Mouse (Mus musculus): ENCODE results near the gene Bag6. TPM values are rescaled to one million over a fixed set of nuclear protein-coding genes. Genes with fewer than 3 reads are reported as not detected.

The Bag6 gene
- total RNA-seq (2014; rRNA removed; ENCODE audit: low replicate concordance) (188 and 235 TPM in 2 replicates), polyA plus RNA-seq (2015; fragmentation: Nextera tagmentation; extraction: Ambion mirVana) (35.6 and 37.7 TPM in 2 replicates)

DNA sequence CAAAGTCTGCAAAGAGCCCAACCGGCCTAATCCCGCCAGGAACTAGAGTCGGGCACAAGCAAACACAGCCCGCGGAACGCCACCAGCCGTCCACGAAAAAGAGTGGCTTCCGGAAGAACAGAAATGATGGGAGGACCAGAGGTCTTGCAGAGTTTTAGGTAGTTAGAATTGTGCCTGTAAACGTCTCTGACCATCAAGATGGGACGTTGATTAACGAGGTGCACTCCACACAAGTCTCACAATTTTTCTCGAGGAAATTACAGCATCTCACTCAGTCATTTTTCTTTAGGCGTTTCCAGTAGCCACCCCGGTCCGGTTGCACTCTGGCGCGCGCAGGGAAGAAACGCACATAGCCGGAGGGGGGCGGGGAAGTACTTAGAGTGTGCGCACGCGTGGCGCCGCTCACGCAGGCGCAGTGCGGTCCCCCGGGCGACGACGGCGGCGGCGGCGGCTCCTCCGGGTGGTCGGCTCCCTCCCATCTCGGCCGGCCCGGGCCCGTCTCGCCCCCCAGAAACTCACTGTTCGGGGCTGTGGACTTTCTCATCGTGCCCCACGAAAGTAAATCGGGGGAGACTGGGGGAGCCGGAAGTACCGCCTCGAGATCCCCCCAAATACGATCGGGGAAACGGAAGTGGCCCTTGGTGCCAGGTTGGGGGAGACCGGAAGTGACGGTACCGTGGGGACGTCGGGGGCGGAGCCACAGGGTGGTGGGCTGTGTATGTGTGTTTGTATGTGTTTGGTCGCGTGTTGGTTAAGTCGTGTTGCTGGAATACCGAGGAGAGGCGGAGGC lies at the start of gene Bag6:
Gene Bag6, plus strand, starts transcription at position 378 of the 790 bp plus-strand sequence.
- peak; percentile 95 for ATAC-seq (ENCODE audit: insufficient read depth, low read depth)

DNA sequence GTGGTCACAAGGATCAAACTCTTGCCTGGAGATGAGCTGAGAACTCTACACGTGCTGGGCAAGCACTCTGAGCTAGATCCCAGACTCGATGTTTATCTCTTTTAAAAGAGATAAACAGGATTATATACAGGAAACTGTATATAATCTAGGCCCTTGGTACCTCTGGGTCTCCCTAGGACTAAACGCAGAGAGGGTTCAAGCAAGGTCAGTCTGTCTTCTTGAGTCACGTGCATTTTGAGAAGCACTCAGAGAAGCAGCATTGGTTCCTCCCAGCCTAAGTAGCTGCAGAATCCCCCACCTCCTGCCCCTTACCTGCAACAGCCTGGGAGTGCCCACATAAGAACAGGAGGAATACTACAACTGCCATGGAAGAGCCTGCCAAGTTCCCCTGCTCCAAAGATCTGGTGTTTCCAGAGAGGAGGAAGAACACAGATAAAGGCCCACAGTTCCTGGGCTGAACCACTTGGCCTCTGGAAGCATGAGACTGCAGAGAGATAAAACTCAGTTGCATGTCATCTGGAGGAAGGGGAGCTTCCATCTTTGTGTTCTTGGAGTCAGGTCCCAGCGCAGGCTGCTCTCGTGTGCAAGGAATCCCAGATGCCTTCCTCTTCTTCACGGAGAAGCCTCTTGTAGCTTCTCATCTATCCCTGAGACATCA lies 49.6 kb upstream of the Bag6 start, which contains the start of gene Ly6g6f:
Gene Ly6g6f, minus strand, starts transcription at position 403 of the 658 bp plus-strand sequence.
- no peak within 1 kb of the TSS for H3K27ac ChIP-seq (ENCODE audit: low read depth)
- ATAC-seq (ENCODE audit: insufficient read depth, low read depth) (no peak), DNase-seq (ENCODE audit: low spot score) (no peak)
- H3K9me3 ChIP-seq (replicated peaks; ENCODE audit: control insufficient read depth, low read length): no peaks in the 10 kb centered on the region
- H3K36me3 ChIP-seq (replicated peaks; ENCODE audit: control insufficient read depth, insufficient read depth, low read length): no peaks in the 10 kb centered on the region
- H3K4me2 ChIP-seq (ENCODE audit: low read depth, low read length): no peak within 1 kb of the TSS
- peaks cover 5% of the 10 kb centered on the region; the same call in 1 of the 2 replicates for H3K4me1 ChIP-seq (ENCODE audit: control insufficient read depth, insufficient read depth)
- TF ChIP-seq CTCF (IDR thresholded peaks at IDR 0.05; ENCODE audit: low read depth): no peak
- TF ChIP-seq EP300 (IDR thresholded peaks at IDR 0.05; ENCODE audit: low read depth): no peak
- no peak within 1 kb of the TSS for H3K9ac ChIP-seq (replicated peaks; ENCODE audit: low read depth, low read length)
- H3K4me3 ChIP-seq (ENCODE audit: low read depth, low read length): no peak within 1 kb of the TSS
- 45% methylated on average over 7 of the region's 7 CpGs for WGBS
- H3K27me3 ChIP-seq (ENCODE audit: control insufficient read depth, insufficient read depth, low read length): no peaks in the 10 kb centered on the region

More for the DNA sequence above, at the start of gene Bag6:
- Histone ChIP-seq H3K9me3 (replicated peaks; ENCODE audit: control insufficient read depth, low read length) (no peaks in the 10 kb centered on the region), H3K27ac (ENCODE audit: low read depth) (peak within 1 kb of the TSS; percentile 96), H3K4me3 (ENCODE audit: low read depth, low read length) (peak within 1 kb of the TSS; percentile 84), H3K27me3 (ENCODE audit: control insufficient read depth, insufficient read depth, low read length) (no peaks in the 10 kb centered on the region), H3K36me3 (replicated peaks; ENCODE audit: control insufficient read depth, insufficient read depth, low read length) (peaks cover 23% of the 10 kb centered on the region), H3K4me1 (ENCODE audit: control insufficient read depth, insufficient read depth) (no peaks in the 10 kb centered on the region; the same call in 1 of the 2 replicates), H3K4me2 (ENCODE audit: low read depth, low read length) (peak within 1 kb of the TSS; percentile 77), H3K9ac (replicated peaks; ENCODE audit: low read depth, low read length) (peak within 1 kb of the TSS; percentile 80)
- WGBS: under 1% methylated on average over 66 of the region's 66 CpGs
- TF ChIP-seq EP300 (IDR thresholded peaks at IDR 0.05; ENCODE audit: low read depth): peak; percentile 95
- no peak for TF ChIP-seq CTCF (IDR thresholded peaks at IDR 0.05; ENCODE audit: low read depth)
- peak; percentile 95 for DNase-seq (ENCODE audit: low spot score)

DNA sequence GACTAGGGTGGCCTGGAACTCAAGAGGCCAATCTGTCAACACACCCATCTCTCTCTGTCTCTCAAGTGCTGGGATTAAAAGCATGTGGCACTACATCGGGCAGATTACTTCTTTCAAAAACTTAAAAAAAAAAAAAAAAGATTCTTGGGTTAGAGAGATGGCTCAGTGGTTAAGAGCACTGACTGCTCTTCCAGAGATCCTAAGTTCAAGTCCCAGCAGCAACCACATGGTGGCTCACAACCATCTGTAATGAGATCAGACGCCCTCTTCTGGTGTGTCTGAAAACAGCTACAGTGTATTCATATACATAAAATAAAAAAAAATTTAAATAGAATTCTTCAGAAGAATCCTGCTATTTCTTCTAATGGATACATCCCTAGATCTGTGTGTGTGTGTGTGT lies 46.8 kb upstream of the Bag6 start:
- Histone ChIP-seq H3K27me3 (ENCODE audit: control insufficient read depth, insufficient read depth, low read length) (no peaks in the 10 kb centered on the region), H3K4me3 (ENCODE audit: low read depth, low read length) (no peak overlapping the region), H3K4me2 (ENCODE audit: low read depth, low read length) (no peak overlapping the region), H3K27ac (ENCODE audit: low read depth) (no peak overlapping the region), H3K36me3 (replicated peaks; ENCODE audit: control insufficient read depth, insufficient read depth, low read length) (peaks cover 14% of the 10 kb centered on the region), H3K9ac (replicated peaks; ENCODE audit: low read depth, low read length) (no peak overlapping the region), H3K4me1 (ENCODE audit: control insufficient read depth, insufficient read depth) (peaks cover 5% of the 10 kb centered on the region; the same call in 1 of the 2 replicates), H3K9me3 (replicated peaks; ENCODE audit: control insufficient read depth, low read length) (no peaks in the 10 kb centered on the region)
- ATAC-seq (ENCODE audit: insufficient read depth, low read depth): no peak
- WGBS: 30% methylated on average over 2 of the region's 2 CpGs
- DNase-seq (ENCODE audit: low spot score): no peak
- TF ChIP-seq EP300 (IDR thresholded peaks at IDR 0.05; ENCODE audit: low read depth): no peak
- TF ChIP-seq CTCF (IDR thresholded peaks at IDR 0.05; ENCODE audit: low read depth): peak; percentile 37

DNA sequence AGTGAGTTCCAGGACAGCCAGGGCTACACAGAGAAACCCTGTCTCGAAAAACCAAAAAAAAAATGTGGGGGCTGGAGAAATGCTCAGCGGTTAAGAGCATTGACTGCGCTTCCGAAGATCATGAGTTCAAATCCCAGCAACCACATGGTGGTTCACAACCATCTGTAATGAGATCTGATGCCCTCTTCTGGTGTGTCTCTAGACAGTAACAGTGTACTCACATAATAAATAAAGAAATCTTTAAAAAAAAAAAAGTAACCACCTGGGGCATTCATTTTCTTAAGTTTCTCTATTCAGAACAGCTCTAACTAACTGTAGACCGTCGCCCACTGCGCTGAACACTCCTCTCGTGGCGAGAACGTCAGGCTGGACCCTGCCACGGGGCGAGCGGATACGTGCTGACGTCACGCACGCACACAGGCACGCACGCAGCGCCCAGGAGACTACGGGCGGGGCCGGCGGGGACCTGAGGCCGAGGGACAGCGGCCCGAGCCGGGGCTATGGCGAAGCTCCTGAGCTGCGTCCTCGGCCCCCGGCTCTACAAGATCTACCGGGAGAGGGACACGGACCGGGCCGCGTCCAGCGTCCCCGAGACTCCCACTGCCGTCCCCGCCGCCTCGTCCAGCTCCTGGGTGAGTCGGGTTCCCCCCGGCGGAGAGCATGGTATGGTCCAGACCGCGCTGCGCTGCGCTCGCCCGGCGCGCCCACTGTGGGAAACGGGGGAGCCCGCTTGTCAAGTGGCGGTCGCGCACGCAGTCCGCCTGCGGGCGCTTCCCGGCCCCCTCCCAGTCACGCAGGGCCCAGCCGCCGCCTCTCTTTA lies 45.9 kb upstream of the Bag6 start, which contains the start of gene Abhd16a:
Gene Abhd16a, plus strand, starts transcription at position 439 of the 820 bp plus-strand sequence.
- no peaks in the 10 kb centered on the region for H3K9me3 ChIP-seq (replicated peaks; ENCODE audit: control insufficient read depth, low read length)
- TF ChIP-seq CTCF (IDR thresholded peaks at IDR 0.05; ENCODE audit: low read depth): no peak
- TF ChIP-seq EP300 (IDR thresholded peaks at IDR 0.05; ENCODE audit: low read depth): peak; percentile 80; the same call in 1 of the 2 replicates
- no peaks in the 10 kb centered on the region for H3K27me3 ChIP-seq (ENCODE audit: control insufficient read depth, insufficient read depth, low read length)
- peak within 1 kb of the TSS; percentile 72 for H3K4me2 ChIP-seq (ENCODE audit: low read depth, low read length)
- ATAC-seq (ENCODE audit: insufficient read depth, low read depth): peak; percentile 99
- H3K27ac ChIP-seq (ENCODE audit: low read depth): peak within 1 kb of the TSS; percentile 96
- peaks cover 17% of the 10 kb centered on the region for H3K36me3 ChIP-seq (replicated peaks; ENCODE audit: control insufficient read depth, insufficient read depth, low read length)
- H3K9ac ChIP-seq (replicated peaks; ENCODE audit: low read depth, low read length): peak within 1 kb of the TSS; percentile 86
- DNase-seq (ENCODE audit: low spot score): peak; percentile 95
- H3K4me1 ChIP-seq (ENCODE audit: control insufficient read depth, insufficient read depth): peaks cover 5% of the 10 kb centered on the region; the same call in 1 of the 2 replicates
- WGBS: 3% methylated on average over 51 of the region's 67 CpGs
- peak within 1 kb of the TSS; percentile 63 for H3K4me3 ChIP-seq (ENCODE audit: low read depth, low read length)
